Mouse (Mus musculus): ENCODE measurements around the gene Klf13.

The Klf13 gene

DNA sequence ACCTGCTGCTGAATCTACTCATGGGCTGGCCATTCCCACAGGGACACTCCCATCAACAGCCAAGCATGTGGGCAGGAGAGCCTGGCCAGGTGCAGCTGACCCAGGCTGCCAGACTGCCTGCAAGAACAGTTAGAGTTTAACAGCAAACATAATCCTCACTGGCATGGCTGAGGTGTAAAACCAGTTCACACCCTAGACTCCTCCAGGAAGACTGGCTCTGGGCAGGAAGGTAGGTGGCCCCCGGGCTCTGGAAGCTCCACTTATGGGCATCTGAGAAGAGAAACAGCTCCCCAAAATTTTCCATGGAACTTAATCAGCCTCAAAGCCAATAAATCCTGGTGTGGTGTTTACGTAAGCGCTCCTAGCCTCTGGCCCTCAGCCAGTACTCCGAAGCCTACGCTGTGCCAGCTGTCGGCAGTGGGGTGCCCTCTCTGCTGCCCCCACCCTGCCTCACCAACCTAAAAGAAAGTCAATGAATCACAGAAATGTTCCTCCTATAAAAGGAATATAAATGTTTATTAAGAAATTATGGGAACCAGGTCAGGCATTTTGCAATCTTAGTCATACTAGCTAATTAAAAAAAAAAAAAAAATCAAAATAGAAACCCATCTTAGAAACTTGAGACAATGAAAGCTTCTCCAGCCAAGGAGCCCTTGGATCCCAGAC is 13.8 kb downstream of the Klf13 start:
- no peak for DNase-seq

DNA sequence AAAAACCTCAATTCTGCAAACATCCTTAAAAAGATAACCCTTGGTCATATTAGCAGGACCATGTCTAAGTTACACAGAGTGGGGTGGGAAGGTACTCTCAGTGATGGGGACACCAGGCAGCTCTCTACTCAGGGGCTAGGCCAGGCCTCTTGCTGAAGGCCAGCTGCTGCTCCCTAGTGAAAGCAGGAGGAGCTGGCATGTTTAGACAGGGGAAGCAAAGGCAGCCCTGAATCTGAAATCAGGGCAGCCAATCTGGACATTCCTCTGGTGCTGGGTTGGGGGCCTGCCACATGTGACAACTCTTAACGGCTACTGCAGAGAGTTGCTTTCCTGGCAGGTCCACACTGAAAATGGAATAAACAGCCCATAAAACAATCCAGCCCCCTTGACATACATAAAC is 14.6 kb downstream of the Klf13 start:
- no peak for DNase-seq

DNA sequence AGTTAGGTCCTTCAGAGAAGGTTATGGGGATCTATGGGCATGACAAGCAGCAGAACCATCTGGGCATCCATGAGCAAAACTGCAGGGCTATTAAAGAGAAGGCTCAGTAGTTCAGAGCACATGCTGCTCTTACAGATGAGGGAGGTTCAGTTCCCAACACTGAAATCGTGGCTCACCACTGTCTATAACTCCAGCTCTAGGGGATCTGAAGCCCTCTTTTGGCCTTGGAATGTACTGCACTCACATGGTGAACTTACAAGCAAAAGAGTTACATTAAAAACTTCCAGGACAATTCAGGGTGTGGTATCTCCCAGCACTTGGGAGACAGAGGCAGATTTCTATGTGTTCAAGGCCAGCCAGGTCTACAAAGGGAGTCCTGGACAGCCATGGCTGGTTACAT is 15.7 kb downstream of the Klf13 start:
- no peak for DNase-seq

DNA sequence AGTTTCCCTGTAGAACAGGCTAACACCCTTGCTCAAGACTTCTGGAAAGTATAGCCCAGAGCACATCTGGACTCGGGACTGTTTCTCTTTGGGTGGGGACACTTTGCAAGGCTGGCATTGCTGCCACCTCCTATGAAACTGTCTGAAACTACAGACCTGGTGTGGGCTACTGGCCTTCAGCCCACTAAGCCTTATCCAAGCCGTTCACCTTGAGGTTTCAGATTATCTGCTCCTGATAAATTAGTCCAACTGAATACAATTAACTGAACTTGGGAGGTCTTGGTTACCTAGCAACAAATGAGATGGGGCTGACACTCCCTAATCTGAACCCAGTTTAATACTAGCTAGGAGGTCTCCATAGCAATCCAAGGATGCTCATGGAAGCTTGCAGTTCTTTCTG is 16.1 kb downstream of the Klf13 start:
- no peak for DNase-seq

DNA sequence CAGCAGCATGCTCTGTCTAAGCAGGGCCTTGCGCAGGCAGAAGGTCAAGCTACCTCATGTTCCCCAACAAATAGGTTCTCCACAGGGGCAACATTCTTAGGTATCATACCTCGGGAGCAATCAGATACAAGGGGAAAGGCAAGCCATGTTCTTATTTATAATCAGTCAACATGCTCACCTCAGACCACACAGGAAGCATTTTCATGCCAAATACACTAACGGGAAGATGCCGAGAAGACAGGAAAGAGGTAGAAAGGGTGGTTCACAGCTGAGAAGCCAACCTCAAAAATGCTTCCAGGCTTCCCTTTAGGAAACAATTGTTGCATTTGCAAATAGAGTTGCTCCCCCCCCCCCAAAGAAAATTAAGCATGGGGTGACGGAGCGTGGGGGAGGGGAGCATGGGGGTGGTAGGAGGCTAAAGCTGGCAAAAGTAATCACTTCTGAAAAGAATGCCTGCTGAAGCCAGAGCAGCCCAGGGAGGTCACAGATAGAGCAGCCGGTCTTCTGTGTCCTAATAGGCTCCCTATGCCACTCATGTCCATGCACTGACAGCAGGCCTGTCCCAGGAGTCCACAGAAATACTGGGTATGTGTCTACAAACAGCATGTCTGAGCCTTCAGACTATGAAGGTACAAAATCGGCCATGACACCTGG is 16.7 kb downstream of the Klf13 start:
- DNase-seq: no peak

DNA sequence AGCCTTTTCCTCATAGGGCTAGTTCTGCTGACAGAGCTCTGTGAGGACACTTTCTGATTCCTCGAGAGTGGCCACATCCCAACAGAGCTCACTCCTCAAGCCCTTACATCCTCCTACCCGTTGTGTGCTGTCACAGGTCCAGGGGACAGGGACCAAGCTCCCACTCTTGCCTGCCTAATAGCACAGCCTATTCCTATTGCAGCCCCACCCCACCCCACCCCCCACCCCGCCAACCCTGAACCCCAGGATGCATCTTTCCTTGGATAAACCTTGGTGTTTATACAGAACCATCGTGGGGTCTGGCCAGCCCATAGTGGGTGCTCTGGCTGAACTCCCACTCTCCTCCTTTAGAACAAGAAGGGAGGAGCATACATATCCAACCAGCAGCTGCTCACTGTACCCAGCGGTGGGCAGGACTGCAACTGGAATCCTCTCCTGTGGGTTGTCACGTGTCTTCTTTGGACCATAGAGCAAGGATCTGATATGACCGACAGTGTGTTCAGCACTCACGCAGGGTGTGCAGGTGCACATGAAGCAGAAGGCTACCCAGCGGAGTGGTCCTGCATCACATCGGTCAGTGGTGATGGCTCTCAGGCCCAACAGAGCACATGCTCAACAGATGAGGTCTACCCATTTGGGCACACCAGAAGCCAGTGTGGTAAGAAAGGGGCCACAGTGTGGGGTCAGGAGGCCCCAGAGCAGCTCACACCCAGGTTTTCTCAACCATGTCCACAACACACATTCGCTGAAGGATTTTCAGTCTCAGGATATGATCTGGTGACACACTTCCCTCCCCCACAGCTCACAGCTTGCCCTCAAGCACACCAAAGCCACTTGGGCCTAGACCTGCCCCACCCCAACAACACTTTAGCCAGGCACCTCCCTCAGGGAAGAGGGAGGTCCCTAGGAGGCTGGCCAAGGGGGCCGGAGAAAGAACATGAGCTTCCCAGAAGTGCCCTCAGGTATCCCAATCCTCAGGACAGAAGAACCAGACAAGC is 19.6 kb downstream of the Klf13 start:
- DNase-seq: no peak

DNA sequence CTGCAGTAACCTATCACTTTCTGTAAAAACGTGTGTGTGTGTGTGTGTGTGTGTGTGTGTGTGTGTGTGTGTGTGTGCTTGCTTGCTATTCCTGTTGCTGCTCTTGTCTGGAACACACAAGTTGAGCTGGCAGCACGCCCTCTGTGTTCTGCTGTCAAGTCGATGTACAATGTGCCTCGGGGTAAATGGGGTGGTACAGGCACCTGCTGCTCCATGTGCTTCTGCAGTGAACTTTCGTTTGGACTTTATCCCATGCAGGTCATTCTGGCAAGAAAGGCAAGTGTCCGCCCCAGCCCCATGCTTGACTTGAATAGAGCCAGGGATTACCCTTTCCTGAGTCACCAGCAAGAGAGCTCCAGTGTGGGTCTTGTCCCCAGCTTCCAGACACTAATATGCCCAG is 21.0 kb downstream of the Klf13 start:
- no peak for DNase-seq

DNA sequence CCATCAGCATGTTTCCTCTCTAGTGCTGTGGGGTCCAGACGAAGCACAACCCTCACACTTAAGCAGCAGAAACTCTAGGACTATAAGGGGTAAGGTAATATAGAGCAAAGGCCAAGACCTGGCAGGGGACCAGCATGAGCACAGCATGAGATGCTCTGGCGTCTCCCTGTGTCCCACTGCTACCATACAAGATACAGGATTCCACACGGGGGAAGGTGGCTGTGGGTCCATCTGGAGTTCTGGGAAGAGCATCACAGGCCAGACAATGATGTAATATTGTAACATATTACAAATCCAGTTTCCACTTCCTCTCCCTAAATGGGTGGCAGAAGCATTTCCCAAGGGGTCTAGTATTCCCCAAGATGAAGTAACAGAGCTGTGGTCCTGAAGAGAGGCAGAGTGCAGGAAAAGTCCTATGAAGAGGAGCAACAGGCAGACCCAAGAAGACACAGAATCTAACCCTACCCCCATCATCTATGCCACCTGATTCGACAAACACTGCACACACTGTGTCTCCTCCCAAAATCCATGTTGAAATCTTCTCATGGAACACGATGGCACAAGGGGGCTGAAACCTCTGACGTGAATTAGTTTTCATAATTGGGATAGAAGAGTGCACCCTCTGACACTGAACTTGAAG is 22.3 kb downstream of the Klf13 start, which contains the start of gene E030018B13Rik:
TSS of gene E030018B13Rik (plus strand) at position 590 of the 640 bp plus-strand sequence.
- no peak for DNase-seq

DNA sequence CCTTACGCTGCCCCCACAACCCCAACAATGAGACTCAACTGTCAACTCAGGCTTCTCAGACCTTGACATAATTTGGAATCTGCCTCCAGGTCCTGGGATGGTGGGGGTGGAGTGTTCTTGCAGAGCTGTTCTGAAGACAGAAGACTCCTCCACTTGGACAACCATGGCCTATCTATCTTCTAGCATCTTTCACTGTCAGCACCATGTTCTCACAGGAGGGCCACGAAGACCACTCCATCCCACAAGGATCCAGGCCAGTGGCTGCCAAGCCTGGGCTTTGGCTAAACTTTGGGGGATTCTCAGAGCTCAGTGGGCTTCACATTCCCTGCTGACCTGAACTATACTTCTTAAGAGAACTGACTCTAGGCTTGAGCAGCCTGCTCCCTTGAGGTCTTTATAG is 23.8 kb downstream of the Klf13 start:
- no peak for DNase-seq

DNA sequence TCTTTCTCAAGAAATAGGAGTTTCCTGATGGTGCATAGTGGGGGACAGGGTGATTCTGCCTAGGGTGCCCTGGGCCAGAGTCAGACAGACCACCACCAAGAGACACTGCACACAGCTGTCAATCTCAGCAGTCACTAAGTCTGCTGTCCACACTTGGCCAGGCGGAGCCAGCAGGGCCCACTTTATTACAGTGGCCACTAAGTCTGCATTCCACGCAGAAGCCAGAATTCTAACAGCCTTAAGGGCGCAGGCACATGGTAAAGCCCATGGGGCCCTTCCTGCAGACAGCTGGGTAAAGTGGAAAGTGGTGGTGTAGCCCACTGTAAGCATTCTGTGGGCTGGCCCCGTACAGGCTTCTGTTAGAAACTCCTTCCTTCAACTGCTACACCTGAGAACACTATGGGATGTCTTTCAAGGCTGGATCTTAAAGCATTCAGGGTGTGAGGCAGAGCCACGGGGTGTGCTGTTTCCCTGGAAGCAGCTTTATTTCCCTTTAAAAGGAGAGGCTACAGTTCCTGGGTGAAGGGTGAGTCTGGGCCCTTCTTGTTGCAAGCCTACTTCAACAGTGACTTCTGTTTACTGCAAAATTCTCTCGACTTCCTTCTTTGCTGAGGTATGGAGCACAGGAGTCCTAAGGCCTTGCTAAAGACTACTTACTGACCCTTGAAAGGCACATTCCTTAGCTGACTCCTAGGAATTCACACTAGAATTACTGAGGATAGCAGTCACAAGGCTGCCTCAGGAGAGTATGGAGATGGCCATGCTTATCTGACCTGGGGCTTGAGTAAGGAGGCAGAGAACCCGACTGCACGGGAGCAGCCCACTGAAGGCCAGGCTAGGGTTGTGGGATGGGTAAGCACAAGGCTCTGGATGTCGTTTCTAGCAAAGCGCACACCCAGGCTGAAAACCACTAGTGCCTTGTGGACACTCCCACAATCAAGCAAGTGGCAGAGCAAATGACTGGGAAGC is 24.7 kb downstream of the Klf13 start:
- DNase-seq: no peak

DNA sequence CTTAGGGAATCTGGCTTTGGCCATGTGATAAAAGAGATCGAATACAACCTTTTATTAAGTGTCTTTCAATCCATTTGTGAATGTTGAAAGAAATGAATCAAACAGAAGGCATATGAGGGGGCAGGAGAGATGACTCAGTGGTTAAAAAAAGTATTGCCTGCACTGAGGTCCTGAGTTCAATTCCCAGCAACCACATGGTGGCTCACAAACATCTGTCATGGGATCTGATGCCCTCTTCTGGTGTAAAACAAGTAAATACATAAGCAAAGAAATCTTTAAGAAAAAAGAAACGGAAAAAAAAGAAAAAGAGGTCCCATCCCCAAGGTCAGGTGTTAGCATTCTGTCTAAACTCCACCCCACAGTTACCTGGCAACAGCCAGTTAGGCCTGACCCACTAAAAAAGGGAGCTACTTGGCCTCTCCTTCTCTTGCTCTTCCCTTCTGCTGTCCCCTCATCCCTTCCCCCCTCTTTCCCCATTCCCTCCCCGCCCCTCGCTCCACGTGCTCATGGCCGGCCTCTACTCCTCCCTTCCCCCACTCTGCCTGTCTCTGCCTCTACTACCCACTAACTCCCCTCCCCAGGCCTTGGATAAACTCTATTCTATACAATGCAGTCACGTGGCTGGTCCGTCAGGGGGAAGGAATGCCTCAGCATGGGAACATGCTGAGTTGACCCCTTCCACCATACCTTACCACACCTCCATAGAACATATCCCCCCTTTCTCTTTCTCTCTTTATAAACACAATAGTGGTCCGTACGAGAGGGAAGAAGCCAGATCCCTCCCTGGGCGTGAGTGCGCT is 25.6 kb downstream of the Klf13 start:
- no peak for DNase-seq

DNA sequence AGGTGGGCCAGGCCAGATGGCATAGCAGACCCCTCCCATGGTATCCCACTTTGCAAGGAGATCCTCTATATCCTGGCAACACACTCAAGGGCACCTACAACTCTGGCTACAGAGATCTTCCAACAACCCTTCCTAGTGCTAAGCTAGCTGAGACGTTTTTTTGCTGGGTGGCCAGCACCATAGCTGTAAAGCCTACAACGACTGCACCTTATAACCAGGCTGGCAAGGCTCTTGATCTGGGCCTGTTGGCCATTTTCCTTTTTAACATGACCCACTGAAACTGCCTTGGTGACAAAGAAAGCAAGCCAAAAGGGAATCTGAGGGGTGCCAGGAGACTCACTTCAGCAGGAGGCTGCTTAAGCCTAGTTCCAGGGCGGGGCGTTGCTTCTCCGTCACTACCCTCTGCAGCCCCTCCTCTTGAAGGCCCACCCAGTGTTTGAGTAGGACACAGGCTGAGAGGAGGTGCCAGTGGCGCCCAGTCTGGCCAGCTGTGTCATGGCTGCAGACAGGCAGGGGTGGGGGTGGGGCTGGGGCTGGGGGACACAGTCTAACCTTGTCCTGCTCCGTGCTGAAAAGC is 26.4 kb downstream of the Klf13 start:
- no peak for DNase-seq

DNA sequence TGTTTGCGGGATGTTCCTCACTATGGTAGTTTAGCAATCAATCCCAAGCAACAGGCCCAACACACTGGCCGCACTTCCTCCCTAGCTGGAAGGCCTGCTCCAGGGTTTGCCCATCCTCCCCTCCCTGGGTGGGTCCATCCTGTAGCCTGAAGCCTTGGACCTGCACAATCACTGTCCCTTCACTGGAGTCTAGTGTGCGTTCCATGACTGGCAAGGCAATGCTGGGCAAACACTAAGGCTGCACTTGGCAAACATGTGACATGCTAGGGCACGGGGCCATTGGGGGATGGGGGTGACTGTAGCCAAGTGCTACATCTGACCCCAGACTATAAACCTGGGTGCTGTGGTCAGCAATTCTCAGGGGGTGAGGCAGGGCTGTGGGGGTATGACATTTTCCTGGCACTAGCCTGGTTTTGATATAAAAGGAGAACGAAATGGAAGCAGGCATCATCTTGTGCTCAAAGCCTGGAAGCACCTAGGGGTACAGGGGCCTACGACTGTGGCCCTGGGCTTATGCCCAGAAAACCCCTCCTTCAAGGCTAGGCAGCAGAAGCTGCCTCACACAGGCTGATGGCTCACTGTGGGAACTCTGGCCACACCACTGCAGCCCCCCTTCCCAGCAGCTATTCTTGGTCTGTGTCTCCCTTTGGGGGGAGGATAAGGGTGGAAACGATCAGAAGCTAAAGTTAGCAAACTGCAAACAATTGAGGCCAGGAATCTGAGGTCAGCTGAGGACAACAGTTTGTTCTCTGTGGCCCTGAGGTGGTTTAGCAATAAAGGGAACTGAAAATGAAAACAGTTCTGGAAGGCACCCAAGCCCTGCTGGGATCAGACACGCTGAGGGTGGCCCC is 27.1 kb downstream of the Klf13 start:
- DNase-seq: no peak

DNA sequence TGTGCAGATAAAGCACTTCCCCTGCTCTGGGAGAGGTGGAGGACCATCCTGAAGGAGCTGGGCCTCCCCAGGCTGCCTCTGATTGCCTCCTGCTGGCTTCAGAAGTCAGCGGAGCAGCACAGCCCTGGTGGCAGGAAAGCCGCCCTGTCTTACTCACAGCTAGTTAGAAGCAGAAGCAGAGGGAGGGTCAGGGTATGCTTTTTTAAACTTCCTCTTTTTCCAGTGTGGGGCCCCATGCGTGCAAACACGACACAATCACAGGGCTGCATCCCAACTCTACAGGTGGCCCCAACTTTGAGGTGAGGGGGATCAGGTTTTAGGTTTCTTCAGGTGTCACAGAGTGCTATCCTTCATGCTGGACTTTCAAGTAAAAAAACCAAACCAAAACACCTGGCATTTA is 27.8 kb downstream of the Klf13 start:
- DNase-seq: no peak

DNA sequence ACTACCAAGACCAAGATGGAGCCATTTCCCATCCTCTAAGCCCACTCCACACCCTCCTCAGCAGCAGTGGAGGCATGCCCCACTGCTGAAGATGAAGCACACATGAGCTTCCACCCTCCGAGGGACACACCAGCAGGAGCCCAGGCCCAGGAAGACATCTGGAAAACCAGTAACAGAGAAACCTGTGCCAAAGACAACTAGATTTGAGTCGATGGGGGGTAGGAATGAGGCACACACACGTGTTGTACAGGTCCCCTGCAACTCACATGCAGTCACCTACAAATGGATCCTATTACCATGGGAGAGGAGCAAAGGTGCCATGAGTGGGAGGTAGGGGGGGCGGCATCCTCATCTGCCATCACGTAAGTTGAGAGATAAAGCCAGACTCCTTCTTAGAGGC is 28.5 kb downstream of the Klf13 start:
- DNase-seq: no peak

DNA sequence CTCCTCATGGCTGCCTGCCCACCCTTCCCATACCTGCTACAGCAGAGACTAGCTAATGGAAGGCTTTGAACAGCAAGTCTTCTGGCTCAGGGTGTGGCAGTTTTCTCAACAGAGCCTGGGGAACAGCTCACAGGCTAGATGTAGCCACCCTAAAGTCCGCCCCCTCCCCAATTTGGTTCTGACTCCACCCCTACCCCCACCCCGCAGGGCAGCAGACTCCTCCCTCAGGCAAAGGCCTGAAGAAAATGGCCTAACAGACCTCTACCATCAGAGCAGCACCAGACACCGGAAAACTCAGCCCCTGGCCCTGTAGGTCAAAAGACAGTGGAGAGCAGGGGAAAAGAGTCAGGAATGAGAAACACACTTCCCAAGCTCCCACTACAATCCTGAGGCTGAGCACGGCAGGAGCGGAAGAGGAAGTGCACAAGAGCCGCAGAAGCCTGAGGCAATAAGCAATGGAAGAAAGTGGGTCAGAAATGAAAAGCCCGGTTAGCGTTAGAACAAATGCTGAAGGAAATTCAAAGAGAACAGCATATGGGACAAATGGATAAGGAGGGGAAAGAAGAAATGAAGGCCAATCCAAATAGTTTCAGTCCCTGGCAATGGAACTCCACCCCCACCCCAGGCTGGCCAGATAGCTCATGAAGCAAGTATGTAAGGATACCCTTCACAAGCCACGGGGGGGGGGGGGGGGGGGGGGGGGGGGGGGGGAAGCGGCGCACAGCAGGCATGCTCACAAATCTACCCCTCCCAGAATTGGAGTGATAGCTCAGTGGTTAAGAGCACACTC is 30.0 kb downstream of the Klf13 start:
- no peak for DNase-seq

DNA sequence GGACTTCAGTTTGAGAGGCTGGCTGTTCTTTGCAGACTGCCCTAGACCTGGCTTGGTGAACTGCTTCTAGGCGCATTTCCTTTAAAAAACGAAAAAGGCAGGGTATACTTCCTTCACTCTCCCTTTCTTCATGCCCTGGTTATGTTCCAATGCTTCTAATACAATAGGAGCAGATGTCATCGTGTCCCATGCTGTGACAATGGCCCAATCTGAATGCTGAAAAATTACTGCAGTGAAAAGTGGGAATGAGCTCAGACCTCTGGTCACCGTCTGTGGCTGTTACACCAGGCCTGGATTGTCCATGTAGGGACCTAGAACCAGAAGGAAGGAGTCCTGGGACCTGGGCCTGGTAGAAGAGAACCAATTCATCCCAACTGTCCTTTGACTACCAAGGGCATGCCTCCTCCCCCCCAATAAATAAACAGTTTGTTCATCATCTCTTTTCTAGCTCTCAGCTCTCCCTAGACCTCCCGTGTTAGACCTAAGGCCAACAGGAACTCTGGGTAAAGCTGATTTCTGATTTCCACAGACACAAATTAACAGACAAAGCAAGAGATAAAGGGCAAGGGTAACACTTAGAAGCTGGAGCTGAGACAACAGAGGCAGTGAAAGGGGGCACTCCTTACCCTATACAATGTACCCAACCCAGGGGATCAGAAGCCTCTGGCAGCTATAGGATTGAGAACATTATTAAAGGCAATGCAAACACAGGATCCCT is 30.8 kb downstream of the Klf13 start:
- no peak for DNase-seq

DNA sequence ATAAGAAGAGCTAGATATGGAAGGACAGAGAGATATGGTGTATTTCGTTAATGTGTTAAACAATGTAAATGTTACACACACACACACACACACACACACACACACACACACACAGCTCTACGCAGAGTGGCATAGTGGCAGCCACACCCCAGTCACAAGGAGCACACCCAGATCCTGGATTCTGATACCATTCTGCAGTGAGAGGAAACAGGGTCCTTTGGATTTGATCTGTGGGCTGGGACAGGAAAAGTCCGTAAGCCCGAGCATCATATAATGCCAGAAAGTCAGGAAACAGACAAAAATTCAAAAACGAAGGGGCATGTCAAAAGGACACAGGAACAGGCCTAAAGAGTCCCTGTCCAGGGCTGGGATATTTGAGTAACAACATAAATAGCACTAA is 33.1 kb downstream of the Klf13 start:
- DNase-seq: no peak

All from thymus, postnatal 36 days (tissue).